Mouse (Mus musculus): ENCODE data around the gene Pxmp4. TPM values are rescaled to one million over a fixed set of nuclear protein-coding genes. Genes with fewer than 3 reads are reported as not detected.

Pxmp4 gene
- polyA plus RNA-seq, 2 experiments, result 20.6 to 27.0 TPM

DNA sequence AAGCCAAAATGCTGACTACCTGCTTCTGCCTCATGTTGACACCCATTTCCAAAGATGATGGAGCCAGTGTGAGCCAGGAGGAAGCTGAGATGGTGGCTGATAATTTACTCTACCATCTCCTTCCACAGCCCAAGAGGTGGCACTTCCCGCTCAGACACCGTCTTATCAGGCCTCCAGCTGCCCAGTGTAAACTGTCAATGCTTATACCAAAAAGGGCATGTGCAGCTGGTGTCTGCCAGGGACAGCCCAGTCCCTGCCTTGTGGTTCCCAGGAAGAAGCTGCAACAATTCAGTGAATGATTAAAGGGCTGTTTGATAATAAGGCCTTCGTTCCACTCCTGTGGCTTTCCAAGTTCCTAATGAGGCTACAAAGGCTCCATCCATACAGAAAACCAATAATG, 64.8 kb downstream of the Pxmp4 start:
- H3K27me3 ChIP-seq (ENCODE audit: control insufficient read depth, insufficient read depth, low read length), result no peaks in the 10 kb centered on the region
- DNase-seq (ENCODE audit: low spot score) (no peak), ATAC-seq (ENCODE audit: low FRiP score, low read depth) (no peak)
- no peak overlapping the region for H3K4me2 ChIP-seq (replicated peaks; ENCODE audit: low read depth, low read length, severe bottlenecking)
- H3K9me3 ChIP-seq (ENCODE audit: control insufficient read depth, low read length), result no peaks in the 10 kb centered on the region
- H3K36me3 ChIP-seq (ENCODE audit: control insufficient read depth, insufficient read depth, low read length), result peaks cover 36% of the 10 kb centered on the region
- no peak for TF ChIP-seq POLR2A (IDR thresholded peaks at IDR 0.05; ENCODE audit: borderline replicate concordance, extremely low read depth, insufficient read depth, insufficient read length)
- H3K27ac ChIP-seq (replicated peaks; ENCODE audit: low read depth, low read length), result no peak overlapping the region
- H3K4me1 ChIP-seq (ENCODE audit: control insufficient read depth, insufficient read depth, low read length), result no peaks in the 10 kb centered on the region
- no peak overlapping the region for H3K9ac ChIP-seq (ENCODE audit: low read depth, low read length, severe bottlenecking)
- H3K4me3 ChIP-seq (replicated peaks; ENCODE audit: low read length), result no peak overlapping the region
- 65% methylated on average over 3 of the region's 3 CpGs for WGBS

GRCm38 (mm10) chr2:154538310-154538709, 65.2 kb downstream of the Pxmp4 start:
- 64% methylated on average over 2 of the region's 2 CpGs for WGBS
- Histone ChIP-seq H3K4me2 (replicated peaks; ENCODE audit: low read depth, low read length, severe bottlenecking) (no peak overlapping the region), H3K4me1 (ENCODE audit: control insufficient read depth, insufficient read depth, low read length) (no peaks in the 10 kb centered on the region), H3K36me3 (ENCODE audit: control insufficient read depth, insufficient read depth, low read length) (peaks cover 40% of the 10 kb centered on the region), H3K27me3 (ENCODE audit: control insufficient read depth, insufficient read depth, low read length) (no peaks in the 10 kb centered on the region), H3K9me3 (ENCODE audit: control insufficient read depth, low read length) (no peaks in the 10 kb centered on the region), H3K27ac (replicated peaks; ENCODE audit: low read depth, low read length) (no peak overlapping the region), H3K4me3 (replicated peaks; ENCODE audit: low read length) (no peak overlapping the region), H3K9ac (ENCODE audit: low read depth, low read length, severe bottlenecking) (no peak overlapping the region)
- no peak for TF ChIP-seq POLR2A (IDR thresholded peaks at IDR 0.05; ENCODE audit: borderline replicate concordance, extremely low read depth, insufficient read depth, insufficient read length)
- DNase-seq (ENCODE audit: low spot score) (no peak), ATAC-seq (ENCODE audit: low FRiP score, low read depth) (no peak)

Other genes starting within 250 kb of the Pxmp4 start
- 16.6 and 20.0 TPM in 2 replicates for gene Cdk5rap1, start 230.7 kb downstream of the Pxmp4 start, polyA plus RNA-seq (2012; rRNA removed)
- 9.0 and 13.0 TPM in 2 replicates for gene Cdk5rap1, start 230.7 kb downstream of the Pxmp4 start, polyA plus RNA-seq (2014; fragmentation: Nextera tagmentation; extraction: Ambion mirVana)
- 11.0 and 14.9 TPM in 2 replicates for gene Snta1, start 195.6 kb downstream of the Pxmp4 start, polyA plus RNA-seq (2012; rRNA removed)
- 5.0 and 5.2 TPM in 2 replicates for gene Snta1, start 195.6 kb downstream of the Pxmp4 start, polyA plus RNA-seq (2014; fragmentation: Nextera tagmentation; extraction: Ambion mirVana)
- gene Cbfa2t2, start 167.2 kb downstream of the Pxmp4 start, polyA plus RNA-seq (2012; rRNA removed), result 26.4 and 36.0 TPM in 2 replicates
- gene Cbfa2t2, start 167.2 kb downstream of the Pxmp4 start, polyA plus RNA-seq (2014; fragmentation: Nextera tagmentation; extraction: Ambion mirVana), result 35.7 and 40.0 TPM in 2 replicates
- gene 1700003F12Rik, start 56.6 kb downstream of the Pxmp4 start, polyA plus RNA-seq (2012; rRNA removed), result 0.48 and 0.59 TPM in 2 replicates
- 0.91 and 1.4 TPM in 2 replicates for gene 1700003F12Rik, start 56.6 kb downstream of the Pxmp4 start, polyA plus RNA-seq (2014; fragmentation: Nextera tagmentation; extraction: Ambion mirVana)
- 0.09 TPM in 1 of 2 replicates, not detected in the other for gene Actl10, start 51.9 kb downstream of the Pxmp4 start, polyA plus RNA-seq (2012; rRNA removed)
- gene Actl10, start 51.9 kb downstream of the Pxmp4 start, polyA plus RNA-seq (2014; fragmentation: Nextera tagmentation; extraction: Ambion mirVana), result 0.21 and 0.30 TPM in 2 replicates
- 6.7 and 8.0 TPM in 2 replicates for gene Necab3, start 44.8 kb downstream of the Pxmp4 start, polyA plus RNA-seq (2012; rRNA removed)
- gene Necab3, start 44.8 kb downstream of the Pxmp4 start, polyA plus RNA-seq (2014; fragmentation: Nextera tagmentation; extraction: Ambion mirVana), result 3.8 and 3.9 TPM in 2 replicates
- 38.3 and 41.8 TPM in 2 replicates for gene E2f1, start 33.8 kb downstream of the Pxmp4 start, polyA plus RNA-seq (2012; rRNA removed)
- gene E2f1, start 33.8 kb downstream of the Pxmp4 start, polyA plus RNA-seq (2014; fragmentation: Nextera tagmentation; extraction: Ambion mirVana), result 9.3 and 9.4 TPM in 2 replicates
- 7.1 and 8.9 TPM in 2 replicates for gene Zfp341, start 9.6 kb upstream of the Pxmp4 start, polyA plus RNA-seq (2012; rRNA removed)
- gene Zfp341, start 9.6 kb upstream of the Pxmp4 start, polyA plus RNA-seq (2014; fragmentation: Nextera tagmentation; extraction: Ambion mirVana), result 0.98 and 1.1 TPM in 2 replicates
- 0.16 and 0.58 TPM in 2 replicates for gene 4930519P11Rik, start 9.7 kb upstream of the Pxmp4 start, polyA plus RNA-seq (2012; rRNA removed)
- 0.46 TPM in 1 of 2 replicates, not detected in the other for gene 4930519P11Rik, start 9.7 kb upstream of the Pxmp4 start, polyA plus RNA-seq (2014; fragmentation: Nextera tagmentation; extraction: Ambion mirVana)
- 177 and 206 TPM in 2 replicates for gene Chmp4b, start 48.0 kb upstream of the Pxmp4 start, polyA plus RNA-seq (2012; rRNA removed)
- 20.7 and 20.9 TPM in 2 replicates for gene Chmp4b, start 48.0 kb upstream of the Pxmp4 start, polyA plus RNA-seq (2014; fragmentation: Nextera tagmentation; extraction: Ambion mirVana)
- gene Gm14214, start 166.3 kb upstream of the Pxmp4 start, polyA plus RNA-seq (2012; rRNA removed), result not detected in 2 replicates
- gene Gm14214, start 166.3 kb upstream of the Pxmp4 start, polyA plus RNA-seq (2014; fragmentation: Nextera tagmentation; extraction: Ambion mirVana), result not detected in 2 replicates
- 355 and 385 TPM in 2 replicates for gene Raly, start 187.4 kb upstream of the Pxmp4 start, polyA plus RNA-seq (2012; rRNA removed)
- 65.0 and 66.6 TPM in 2 replicates for gene Raly, start 187.4 kb upstream of the Pxmp4 start, polyA plus RNA-seq (2014; fragmentation: Nextera tagmentation; extraction: Ambion mirVana)
- gene a, start 187.7 kb upstream of the Pxmp4 start, polyA plus RNA-seq (2012; rRNA removed), result 27.6 and 54.5 TPM in 2 replicates
- 17.8 and 19.9 TPM in 2 replicates for gene a, start 187.7 kb upstream of the Pxmp4 start, polyA plus RNA-seq (2014; fragmentation: Nextera tagmentation; extraction: Ambion mirVana)